Mouse (Mus musculus): Measurements from ENCODE around the gene Pknox2.

DNA sequence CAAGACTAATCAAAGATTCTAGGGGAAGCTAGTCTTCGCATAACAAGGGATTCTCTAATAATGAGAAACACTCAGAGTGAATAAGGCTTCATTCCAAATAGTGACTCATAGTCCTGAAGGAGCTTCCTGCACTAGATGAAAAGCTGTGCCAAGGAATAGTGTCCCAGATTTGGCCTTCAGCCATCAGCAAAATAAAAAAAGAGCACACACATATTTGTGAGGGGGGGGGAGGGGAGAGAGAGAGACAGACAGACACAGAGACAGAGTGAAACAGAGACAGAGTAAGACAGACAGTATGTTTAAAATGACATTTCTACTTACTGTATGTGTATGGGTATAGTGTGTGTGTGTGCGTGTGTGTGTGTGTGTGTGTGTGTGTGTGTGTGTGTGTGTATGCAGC is 61.8 kb downstream of the Pknox2 start:
- TF ChIP-seq POLR2A (IDR thresholded peaks at IDR 0.05; ENCODE audit: borderline replicate concordance, extremely low read depth, low read depth, low read length) = no peak
- no peak for TF ChIP-seq CTCF (IDR thresholded peaks at IDR 0.05; ENCODE audit: insufficient read depth, low read length)

Data from lung, adult 2 months (tissue).